Mouse (Mus musculus): ENCODE results near the gene Asb4.

DNA sequence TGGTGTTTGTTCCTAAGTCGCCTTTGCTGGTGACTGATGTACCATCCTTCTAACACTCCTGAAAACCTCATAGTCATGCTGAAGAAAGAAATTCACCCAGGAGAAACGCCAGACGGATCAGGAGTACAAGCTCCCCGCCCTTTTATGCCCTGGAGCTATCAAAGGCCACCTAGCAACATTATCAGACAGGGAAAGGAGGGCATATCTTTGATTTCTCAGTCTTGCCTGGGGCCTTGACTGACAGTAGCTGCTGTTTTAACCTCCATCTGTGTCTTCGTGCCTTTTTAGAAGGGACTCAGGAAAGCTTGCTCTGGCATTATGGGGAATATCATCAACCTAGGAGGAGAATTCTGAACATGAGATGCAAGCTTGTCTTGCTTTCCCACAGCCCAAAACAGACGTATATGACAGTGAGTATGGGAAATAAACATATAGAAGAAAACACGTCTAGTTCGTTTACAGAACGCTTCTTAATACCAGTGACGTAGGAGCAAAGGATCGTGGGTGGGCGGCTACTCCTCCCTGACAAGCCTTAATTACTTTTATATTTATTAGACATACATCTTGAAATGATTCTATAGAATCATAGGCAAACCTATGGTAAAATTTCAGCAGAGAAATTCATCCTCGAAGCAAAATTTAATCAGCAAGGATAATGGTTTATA is 1.1 kb upstream of the Asb4 start:
- TF ChIP-seq POLR2A (IDR thresholded peaks at IDR 0.05; ENCODE audit: low read depth, low read length) (no peak), CTCF (conservative IDR thresholded peaks at IDR 0.05; ENCODE audit: insufficient read depth, insufficient read length, low read depth, low read length) (no peak)

Data from kidney, adult 2 months (tissue).